Mouse (Mus musculus) embryonic facial prominence, embryonic 14.5 days (tissue): ENCODE measurements around the gene Zbtb17. TPM values are rescaled to one million over a fixed set of nuclear protein-coding genes. Genes with fewer than 3 reads are reported as not detected.

Experiments used
- ATAC-seq: fragments of 200-750 bp; cut with Nextera tagmentation; 2 replicates; pipeline ENCODE4 v1.8.0; 2017; ENCODE audit warnings: low read depth, moderate number of reproducible peaks, moderate TSS enrichment
- DNase-seq: peaks from one replicate; pipeline ENCODE4 v3.0.0-alpha.2; 2015; ENCODE audit warnings: low spot score
- H3K27ac ChIP-seq: fragments of 300-500 bp; sonication (generic); replicated peaks from 2 replicates; pipeline ENCODE4 v1.5.1; 2014; ENCODE audit warnings: low read depth, mild to moderate bottlenecking, low read length, moderate library complexity
- H3K27me3 ChIP-seq: fragments of 300-500 bp; sonication (generic); replicated peaks from 2 replicates; pipeline ENCODE4 v1.6.1; 2014; ENCODE audit warnings: low read length; ENCODE audit not compliant: control insufficient read depth, insufficient read depth
- H3K36me3 ChIP-seq: fragments of 300-500 bp; sonication (generic); 2 replicates; pipeline ENCODE4 v1.6.1; 2014; ENCODE audit warnings: low read length, mixed read lengths; ENCODE audit not compliant: control insufficient read depth, insufficient read depth
- H3K4me1 ChIP-seq: fragments of 300-500 bp; sonication (generic); 2 replicates; pipeline ENCODE4 v1.6.1; 2014; ENCODE audit warnings: antibody characterized with exemption, low read length; ENCODE audit not compliant: control insufficient read depth, insufficient read depth
- H3K4me2 ChIP-seq: fragments of 300-500 bp; sonication (generic); 2 replicates; pipeline ENCODE4 v1.6.1; 2014; ENCODE audit warnings: low read depth, mild to moderate bottlenecking, low read length, moderate library complexity, mixed read lengths
- H3K4me3 ChIP-seq: fragments of 300-500 bp; sonication (generic); 2 replicates; pipeline ENCODE4 v1.5.1; 2014; ENCODE audit warnings: low read depth, mild to moderate bottlenecking, low read length
- H3K9ac ChIP-seq: fragments of 300-500 bp; sonication (generic); 2 replicates; pipeline ENCODE4 v1.6.1; 2014; ENCODE audit warnings: low read depth, mild to moderate bottlenecking, low read length, moderate library complexity, mixed read lengths
- H3K9me3 ChIP-seq: fragments of 300-500 bp; sonication (generic); 2 replicates; pipeline ENCODE4 v1.6.1; 2016; ENCODE audit warnings: low read length; ENCODE audit not compliant: control insufficient read depth
- WGBS: fragments of 180-500 bp; shearing (Covaris S2); extraction: QIAGEN DNeasy Blood & Tissue Kit; methylation state at CpG from one replicate; pipeline ENCODE4 v1.1.7; 2014; 5-methylcytosine and 5-hydroxymethylcytosine counted together
- polyA plus RNA-seq: library from polyadenylated mRNA; unstranded; fragments of >200 nt; fragmentation: Nextera tagmentation; extraction: Ambion mirVana; gene quantifications from 2 replicates; pipeline ENCODE4 v1.2.1, GENCODE M21; 2014

The Zbtb17 gene
- polyA plus RNA-seq, 1 experiment from 2014 or later: 22.0 TPM

- H3K4me3 ChIP-seq: no peak overlapping the region
- ATAC-seq (no peak), DNase-seq (no peak)
- H3K27me3 ChIP-seq: no peaks in the 10 kb centered on the region
- peaks cover 95% of the 10 kb centered on the region for H3K36me3 ChIP-seq
- WGBS: 89% methylated on average over 8 of the region's 8 CpGs
- H3K4me2 ChIP-seq: no peak overlapping the region
- no peak overlapping the region for H3K27ac ChIP-seq
- H3K9ac ChIP-seq: no peak overlapping the region
- H3K4me1 ChIP-seq: no peaks in the 10 kb centered on the region
- H3K9me3 ChIP-seq: no peaks in the 10 kb centered on the region
Observed at GRCm38 (mm10) chr4:141479411-141479810, 35.0 kb downstream of the Zbtb17 start.

DNA sequence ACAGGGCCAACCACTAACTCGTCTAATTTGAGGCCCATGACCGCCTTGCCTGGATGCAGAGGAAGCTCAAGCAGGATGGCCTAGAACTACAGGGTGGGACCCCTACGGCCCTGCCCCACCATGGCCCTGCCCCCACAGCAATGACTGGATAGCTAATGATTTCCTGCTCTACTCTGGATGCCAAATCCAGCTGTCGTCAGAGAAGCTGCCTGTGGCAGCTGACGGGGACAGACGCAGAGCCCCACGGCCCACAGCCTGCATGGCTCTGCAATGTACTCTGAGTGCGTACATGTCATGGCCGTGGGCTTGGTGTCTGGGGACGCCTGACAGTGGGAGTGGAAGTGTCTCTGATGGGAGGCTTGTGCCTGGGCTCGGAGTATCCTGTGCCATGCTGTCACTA lies 39.6 kb downstream of the Zbtb17 start:
- no peak overlapping the region for H3K27ac ChIP-seq
- H3K9me3 ChIP-seq: no peaks in the 10 kb centered on the region
- DNase-seq: no peak

GRCm38 (mm10) chr4:141487581-141487980 lies 43.1 kb downstream of the Zbtb17 start:
- no peak overlapping the region for H3K4me2 ChIP-seq

More for the DNA sequence above, 39.6 kb downstream of the Zbtb17 start:
- no peak overlapping the region for H3K4me3 ChIP-seq
- no peak overlapping the region for H3K4me2 ChIP-seq
- ATAC-seq: no peak
- no peaks in the 10 kb centered on the region for H3K4me1 ChIP-seq
- peaks cover 94% of the 10 kb centered on the region for H3K36me3 ChIP-seq
- H3K27me3 ChIP-seq: no peaks in the 10 kb centered on the region
- no peak overlapping the region for H3K9ac ChIP-seq
- WGBS: 76% methylated on average over 11 of the region's 11 CpGs

GRCm38 (mm10) chr4:141488670-141489069 lies 44.2 kb downstream of the Zbtb17 start:
- no peak overlapping the region for H3K9ac ChIP-seq
- peaks cover 97% of the 10 kb centered on the region for H3K36me3 ChIP-seq
- H3K27ac ChIP-seq: no peak overlapping the region
- H3K27me3 ChIP-seq: no peaks in the 10 kb centered on the region
- no peaks in the 10 kb centered on the region for H3K4me1 ChIP-seq
- WGBS: 95% methylated on average over 4 of the region's 4 CpGs
- DNase-seq (no peak), ATAC-seq (no peak)
- H3K4me2 ChIP-seq: no peak overlapping the region
- no peak overlapping the region for H3K4me3 ChIP-seq
- no peaks in the 10 kb centered on the region for H3K9me3 ChIP-seq

More at GRCm38 (mm10) chr4:141487581-141487980, 43.1 kb downstream of the Zbtb17 start:
- Histone ChIP-seq H3K36me3 (peaks cover 98% of the 10 kb centered on the region), H3K9me3 (no peaks in the 10 kb centered on the region), H3K27me3 (no peaks in the 10 kb centered on the region), H3K4me1 (no peaks in the 10 kb centered on the region), H3K4me3 (no peak overlapping the region), H3K27ac (no peak overlapping the region), H3K9ac (no peak overlapping the region)
- 94% methylated on average over 11 of the region's 11 CpGs for WGBS
- DNase-seq (no peak), ATAC-seq (no peak)

GRCm38 (mm10) chr4:141500637-141501036 lies 56.2 kb downstream of the Zbtb17 start:
- Histone ChIP-seq H3K27me3 (no peaks in the 10 kb centered on the region), H3K4me2 (no peak overlapping the region), H3K27ac (peak overlapping the region; percentile 62), H3K4me3 (no peak overlapping the region), H3K9ac (no peak overlapping the region), H3K36me3 (no peaks in the 10 kb centered on the region), H3K4me1 (peaks cover 15% of the 10 kb centered on the region), H3K9me3 (no peaks in the 10 kb centered on the region)
- peak; percentile 26 for DNase-seq
- no peak for ATAC-seq
- WGBS: 32% methylated on average over 4 of the region's 4 CpGs

- peak; percentile 59 for DNase-seq
- H3K4me1 ChIP-seq: peaks cover 17% of the 10 kb centered on the region
- H3K9ac ChIP-seq: no peak overlapping the region
- 52% methylated on average over 5 of the region's 5 CpGs for WGBS
- ATAC-seq: no peak
- no peak overlapping the region for H3K4me3 ChIP-seq
- no peaks in the 10 kb centered on the region for H3K27me3 ChIP-seq
- no peaks in the 10 kb centered on the region for H3K9me3 ChIP-seq
- H3K36me3 ChIP-seq: no peaks in the 10 kb centered on the region
- no peak overlapping the region for H3K4me2 ChIP-seq
- H3K27ac ChIP-seq: peak overlapping the region; percentile 62
Observed at GRCm38 (mm10) chr4:141501058-141501457, 56.6 kb downstream of the Zbtb17 start.

DNA sequence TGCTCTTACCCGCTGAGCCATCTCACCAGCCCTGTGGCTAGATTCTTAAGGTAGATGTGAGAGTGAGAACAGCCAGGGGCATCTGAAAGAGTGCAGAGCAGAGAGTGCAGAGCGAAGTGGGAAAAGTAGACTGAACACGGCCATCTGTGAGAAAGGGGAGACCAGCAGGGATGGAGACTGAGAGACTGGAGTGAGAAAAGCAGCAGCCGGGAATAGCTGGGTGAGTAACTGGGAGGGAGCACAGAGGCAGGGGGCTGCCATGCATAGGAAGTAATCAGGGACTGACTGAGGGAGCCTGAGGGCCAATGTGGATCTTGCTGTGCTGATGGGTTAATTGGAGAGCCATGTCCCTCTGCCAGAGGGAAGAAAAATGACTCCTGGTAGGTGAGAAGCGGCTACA lies 58.3 kb downstream of the Zbtb17 start:
- peaks cover 28% of the 10 kb centered on the region for H3K4me1 ChIP-seq
- H3K9ac ChIP-seq: no peak overlapping the region
- no peak overlapping the region for H3K4me3 ChIP-seq
- no peaks in the 10 kb centered on the region for H3K9me3 ChIP-seq
- no peaks in the 10 kb centered on the region for H3K27me3 ChIP-seq
- no peak overlapping the region for H3K27ac ChIP-seq
- no peak for DNase-seq
- H3K36me3 ChIP-seq: no peaks in the 10 kb centered on the region
- no peak for ATAC-seq
- 44% methylated on average over 5 of the region's 5 CpGs for WGBS
- no peak overlapping the region for H3K4me2 ChIP-seq

- 82% methylated on average over 4 of the region's 4 CpGs for WGBS
- no peak overlapping the region for H3K9ac ChIP-seq
- ATAC-seq (no peak), DNase-seq (no peak)
- H3K4me3 ChIP-seq: no peak overlapping the region
- no peak overlapping the region for H3K4me2 ChIP-seq
- H3K27ac ChIP-seq: no peak overlapping the region
- peaks cover 28% of the 10 kb centered on the region for H3K4me1 ChIP-seq
- H3K27me3 ChIP-seq: no peaks in the 10 kb centered on the region
- H3K9me3 ChIP-seq: no peaks in the 10 kb centered on the region
- H3K36me3 ChIP-seq: no peaks in the 10 kb centered on the region
Observed at GRCm38 (mm10) chr4:141504471-141504870, 60.0 kb downstream of the Zbtb17 start.

DNA sequence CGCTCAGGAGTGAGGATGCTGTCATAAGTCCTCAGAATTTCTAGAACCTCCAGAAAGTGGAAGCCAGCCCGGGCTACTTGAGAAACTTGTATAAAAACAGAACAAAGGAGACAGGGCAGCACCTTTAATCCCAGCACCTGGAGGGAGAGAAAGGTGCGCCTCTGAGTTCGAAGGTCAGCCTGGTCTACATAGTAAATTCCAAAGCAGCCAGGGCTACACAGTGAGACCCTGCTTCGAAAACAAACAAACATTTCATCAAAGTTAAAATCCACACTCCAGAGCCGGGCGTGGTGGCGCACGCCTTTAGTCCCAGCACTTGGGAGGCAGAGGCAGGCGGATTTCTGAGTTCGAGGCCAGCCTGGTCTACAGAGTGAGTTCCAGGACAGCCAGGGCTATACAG lies 61.4 kb downstream of the Zbtb17 start:
- WGBS: 91% methylated on average over 11 of the region's 11 CpGs
- no peaks in the 10 kb centered on the region for H3K9me3 ChIP-seq
- no peak overlapping the region for H3K4me2 ChIP-seq
- peaks cover 22% of the 10 kb centered on the region for H3K4me1 ChIP-seq
- peak overlapping the region; percentile 84; the same call in 1 of the 2 replicates for H3K27ac ChIP-seq
- H3K27me3 ChIP-seq: no peaks in the 10 kb centered on the region
- ATAC-seq (no peak), DNase-seq (no peak)
- no peak overlapping the region for H3K4me3 ChIP-seq
- no peaks in the 10 kb centered on the region for H3K36me3 ChIP-seq
- no peak overlapping the region for H3K9ac ChIP-seq
